Mouse (Mus musculus): ENCODE data around the gene Ppp2r5a. TPM values are rescaled to one million over a fixed set of nuclear protein-coding genes. Genes with fewer than 3 reads are reported as not detected.

The Ppp2r5a gene
- 60.4 and 62.3 TPM in 2 replicates for polyA plus RNA-seq (2012; ENCODE audit: low replicate concordance)

GRCm38 (mm10) chr1:191403074-191403473 is at the start of gene Ppp2r5a:
Gene Ppp2r5a (minus strand): TSS chr1:191403272.

GRCm38 (mm10) chr1:191325726-191326232 is 77.3 kb downstream of the Ppp2r5a start, which contains the start of gene Tmem206:
Gene Tmem206 (plus strand): TSS chr1:191325912.

GRCm38 (mm10) chr1:191317591-191318196 is 85.4 kb downstream of the Ppp2r5a start, which contains the start of gene Nenf:
Gene Nenf (minus strand): TSS chr1:191318194.

Other genes starting within 250 kb of the Ppp2r5a start
- gene Fam71a, start 238.5 kb downstream of the Ppp2r5a start, polyA plus RNA-seq (2012; ENCODE audit: low replicate concordance), result not detected in 2 replicates
- gene Atf3, start 185.2 kb downstream of the Ppp2r5a start, polyA plus RNA-seq (2012; ENCODE audit: low replicate concordance), result 0.36 and 0.78 TPM in 2 replicates
- 55.9 and 80.9 TPM in 2 replicates for gene Nenf, start 85.1 kb downstream of the Ppp2r5a start, polyA plus RNA-seq (2012; ENCODE audit: low replicate concordance)
- 3.9 and 5.3 TPM in 2 replicates for gene Tmem206, start 77.4 kb downstream of the Ppp2r5a start, polyA plus RNA-seq (2012; ENCODE audit: low replicate concordance)
- gene Dtl, start 172.3 kb upstream of the Ppp2r5a start, polyA plus RNA-seq (2012; ENCODE audit: low replicate concordance), result 8.2 and 26.9 TPM in 2 replicates
- gene Ints7, start 172.4 kb upstream of the Ppp2r5a start, polyA plus RNA-seq (2012; ENCODE audit: low replicate concordance), result 2.7 and 33.9 TPM in 2 replicates